Mouse (Mus musculus) midbrain, embryonic 15.5 days (tissue): Measurements from ENCODE around the gene Ube2b. TPM values are rescaled to one million over a fixed set of nuclear protein-coding genes. Genes with fewer than 3 reads are reported as not detected.

Source experiments
- ATAC-seq: fragments of 200-750 bp; cut with Nextera tagmentation; replicated peaks from 2 replicates; pipeline ENCODE4 v1.8.0; 2017; ENCODE audit warnings: moderate TSS enrichment
- H3K27ac ChIP-seq: fragments of 300-500 bp; sonication (generic); 2 replicates; pipeline ENCODE4 v1.5.1; 2015; ENCODE audit warnings: mild to moderate bottlenecking, inconsistent platforms
- H3K27me3 ChIP-seq: fragments of 300-500 bp; sonication (generic); replicated peaks from 2 replicates; pipeline ENCODE4 v1.6.1; 2015; ENCODE audit warnings: inconsistent platforms
- H3K36me3 ChIP-seq: fragments of 300-500 bp; sonication (generic); replicated peaks from 2 replicates; pipeline ENCODE4 v1.6.1; 2015; ENCODE audit warnings: inconsistent platforms
- H3K4me1 ChIP-seq: fragments of 300-500 bp; sonication (generic); 2 replicates; pipeline ENCODE4 v1.6.1; 2015; ENCODE audit warnings: inconsistent platforms
- H3K4me2 ChIP-seq: fragments of 300-500 bp; sonication (generic); 2 replicates; pipeline ENCODE4 v1.6.1; 2015; ENCODE audit warnings: inconsistent platforms, mild to moderate bottlenecking, moderate library complexity
- H3K4me3 ChIP-seq: fragments of 300-500 bp; sonication (generic); 2 replicates; pipeline ENCODE4 v1.5.1; 2015; ENCODE audit warnings: mild to moderate bottlenecking, inconsistent platforms
- H3K9ac ChIP-seq: fragments of 300-500 bp; sonication (generic); 2 replicates; pipeline ENCODE4 v1.6.1; 2015; ENCODE audit warnings: mild to moderate bottlenecking, inconsistent platforms
- H3K9me3 ChIP-seq: fragments of 300-500 bp; sonication (generic); 2 replicates; pipeline ENCODE4 v1.6.1; 2016; ENCODE audit warnings: inconsistent platforms
- WGBS: fragments of 180-500 bp; shearing (Covaris S2); methylation state at CpG from one replicate; pipeline ENCODE4 v1.1.7; 2015; ENCODE audit warnings: mixed read lengths; 5-methylcytosine and 5-hydroxymethylcytosine counted together
- polyA plus RNA-seq: library from polyadenylated mRNA; unstranded; fragments of >200 nt; fragmentation: Nextera tagmentation; extraction: Ambion mirVana; gene quantifications from 2 replicates; pipeline ENCODE4 v1.2.1, GENCODE M21; 2015

The Ube2b gene
- polyA plus RNA-seq, 1 experiment from 2014 or later: 231 TPM

DNA sequence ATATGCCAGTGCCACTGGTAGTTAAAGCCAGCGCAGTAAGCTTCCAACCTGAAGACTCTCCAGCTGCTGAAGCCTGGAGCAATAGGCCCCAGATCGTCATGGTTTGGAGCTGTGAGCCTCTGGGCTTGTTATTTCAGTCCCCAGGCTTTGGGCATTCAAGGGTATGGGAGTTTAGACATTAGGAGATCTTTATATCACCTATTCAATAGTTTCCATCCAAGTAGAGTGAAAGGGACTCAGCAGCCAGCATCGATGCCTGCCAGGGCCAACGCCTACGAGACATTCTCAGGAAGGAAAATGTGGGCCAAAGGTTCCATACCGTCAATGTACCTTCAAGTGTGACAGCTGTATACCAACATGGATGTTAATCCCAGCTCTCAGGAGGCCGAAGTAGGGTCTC lies 38.3 kb downstream of the Ube2b start:
- Histone ChIP-seq H3K36me3 (no peaks in the 10 kb centered on the region), H3K27ac (no peak overlapping the region), H3K9me3 (no peaks in the 10 kb centered on the region), H3K4me2 (no peak overlapping the region), H3K9ac (no peak overlapping the region), H3K4me1 (peaks cover 3% of the 10 kb centered on the region; the same call in 1 of the 2 replicates), H3K4me3 (no peak overlapping the region), H3K27me3 (no peaks in the 10 kb centered on the region)
- 91% methylated on average over 7 of the region's 7 CpGs for WGBS
- ATAC-seq: no peak

DNA sequence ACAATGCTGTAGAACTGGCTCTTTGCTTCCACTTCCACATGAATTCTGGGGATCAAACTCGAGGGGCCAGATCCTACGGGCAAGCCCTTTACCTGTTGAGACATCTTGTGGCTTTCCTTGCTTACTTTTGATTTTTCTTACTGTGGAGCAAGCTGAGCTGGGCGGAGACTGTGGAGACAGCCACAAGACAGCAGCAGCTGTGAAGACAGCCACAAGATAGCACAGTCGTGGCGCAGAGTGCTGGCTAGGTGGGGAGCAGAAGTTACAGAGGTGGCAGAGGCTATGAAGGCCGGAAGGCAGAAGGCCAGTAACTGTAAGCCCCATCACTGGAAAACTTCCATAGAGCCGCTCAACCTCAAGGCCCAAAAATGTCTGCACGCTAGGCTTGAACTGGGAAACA lies 38.8 kb downstream of the Ube2b start:
- Histone ChIP-seq H3K4me3 (no peak overlapping the region), H3K36me3 (no peaks in the 10 kb centered on the region), H3K27me3 (no peaks in the 10 kb centered on the region), H3K9ac (no peak overlapping the region), H3K4me2 (no peak overlapping the region), H3K9me3 (no peaks in the 10 kb centered on the region), H3K27ac (no peak overlapping the region), H3K4me1 (no peaks in the 10 kb centered on the region)
- ATAC-seq: no peak
- 93% methylated on average over 8 of the region's 8 CpGs for WGBS

DNA sequence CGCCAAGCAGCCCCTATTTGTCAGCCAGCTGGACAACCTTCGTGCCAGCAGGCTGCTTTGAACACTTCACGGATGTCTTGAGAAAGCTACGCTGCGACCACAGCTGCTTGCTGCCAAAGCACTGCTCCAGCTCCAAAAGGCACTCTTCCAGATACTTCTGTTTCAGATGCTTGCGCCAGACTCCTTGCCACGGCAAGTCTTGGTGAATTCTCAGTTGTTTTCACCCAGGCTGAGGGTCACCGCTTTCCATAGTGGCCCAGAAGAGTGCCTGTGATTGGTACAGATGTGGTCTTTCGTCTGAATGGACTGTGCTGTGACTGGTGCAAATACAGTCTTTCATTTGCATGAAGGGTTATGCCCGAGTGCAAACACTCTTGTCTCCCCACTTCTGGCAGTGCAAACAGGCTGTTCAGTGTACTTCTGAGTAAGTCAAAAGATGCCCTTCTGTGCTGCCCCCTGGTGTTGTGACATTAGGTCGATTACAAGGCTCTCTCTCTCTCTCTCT lies 39.5 kb downstream of the Ube2b start:
- no peaks in the 10 kb centered on the region for H3K4me1 ChIP-seq
- H3K9ac ChIP-seq: no peak overlapping the region
- no peak overlapping the region for H3K4me2 ChIP-seq
- no peak overlapping the region for H3K4me3 ChIP-seq
- no peaks in the 10 kb centered on the region for H3K9me3 ChIP-seq
- ATAC-seq: no peak
- no peaks in the 10 kb centered on the region for H3K27me3 ChIP-seq
- H3K27ac ChIP-seq: no peak overlapping the region
- H3K36me3 ChIP-seq: no peaks in the 10 kb centered on the region
- WGBS: 68% methylated on average over 11 of the region's 11 CpGs

DNA sequence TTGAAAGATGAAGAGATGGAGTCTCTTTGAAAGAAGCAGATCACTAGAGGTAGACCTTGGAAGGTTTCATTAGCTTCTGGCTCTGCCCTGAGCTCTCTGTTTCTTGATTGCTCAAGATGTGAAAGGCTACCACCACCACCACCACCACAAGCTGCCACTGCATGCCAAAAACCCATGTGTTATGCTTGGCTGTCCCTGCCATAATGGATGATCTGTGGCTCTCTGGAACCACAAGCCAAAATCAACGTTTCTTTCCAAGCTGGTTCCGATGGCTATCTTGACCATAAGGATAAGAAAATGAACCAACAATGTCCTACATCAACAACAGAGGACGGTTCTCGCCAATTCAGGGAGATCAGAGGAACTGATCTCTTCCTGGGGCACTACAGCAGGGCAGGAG lies 40.5 kb downstream of the Ube2b start:
- H3K27me3 ChIP-seq: no peaks in the 10 kb centered on the region
- H3K4me1 ChIP-seq: no peaks in the 10 kb centered on the region
- no peak overlapping the region for H3K4me3 ChIP-seq
- H3K4me2 ChIP-seq: no peak overlapping the region
- no peak for ATAC-seq
- no peaks in the 10 kb centered on the region for H3K36me3 ChIP-seq
- H3K27ac ChIP-seq: no peak overlapping the region
- no peak overlapping the region for H3K9ac ChIP-seq
- H3K9me3 ChIP-seq: no peaks in the 10 kb centered on the region
- WGBS: 94% methylated on average over 4 of the region's 4 CpGs

DNA sequence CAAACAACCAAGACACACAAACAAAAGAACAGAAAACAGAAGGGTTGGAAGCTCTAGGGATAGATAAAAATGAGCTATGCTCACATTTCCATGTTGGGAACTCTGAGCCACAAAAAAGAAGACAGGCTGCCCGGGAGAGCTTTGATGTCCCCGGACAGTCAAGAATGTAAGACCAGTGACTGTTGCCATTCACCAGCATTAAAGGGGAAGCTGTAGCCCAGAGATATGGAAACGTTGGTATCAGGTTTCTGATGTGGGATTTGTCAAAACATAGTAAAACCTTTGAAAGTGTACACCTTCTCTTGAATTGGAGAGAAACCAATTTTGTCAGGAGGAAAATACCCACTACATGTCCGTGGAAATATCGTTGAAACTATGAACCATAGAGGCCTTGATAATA lies 41.1 kb downstream of the Ube2b start:
- Histone ChIP-seq H3K27ac (no peak overlapping the region), H3K9me3 (no peaks in the 10 kb centered on the region), H3K4me2 (no peak overlapping the region), H3K4me1 (no peaks in the 10 kb centered on the region), H3K36me3 (no peaks in the 10 kb centered on the region), H3K4me3 (no peak overlapping the region), H3K9ac (no peak overlapping the region), H3K27me3 (no peaks in the 10 kb centered on the region)
- ATAC-seq: no peak
- WGBS: 86% methylated on average over 5 of the region's 5 CpGs

DNA sequence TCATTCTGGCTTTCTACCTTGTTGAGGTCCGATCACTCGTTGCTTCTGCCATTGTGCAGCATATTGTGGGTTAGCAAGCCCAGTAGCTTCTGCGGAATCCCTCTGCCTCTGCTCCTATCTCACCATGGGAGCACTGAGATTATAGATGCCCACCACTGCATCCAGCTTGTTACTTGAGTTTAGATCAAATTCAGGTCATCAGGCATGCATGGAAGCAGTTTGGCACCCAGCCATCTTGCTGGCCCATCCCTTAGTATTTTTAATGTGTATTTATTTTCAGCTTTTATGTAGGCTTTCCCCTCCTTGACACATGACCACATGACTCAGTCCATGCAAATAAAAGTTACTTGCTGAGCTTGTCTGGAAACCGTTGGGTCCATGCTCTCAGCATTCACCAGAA lies 42.8 kb downstream of the Ube2b start:
- ATAC-seq: no peak
- 89% methylated on average over 4 of the region's 4 CpGs for WGBS
- Histone ChIP-seq H3K4me3 (no peak overlapping the region), H3K4me1 (no peaks in the 10 kb centered on the region), H3K36me3 (no peaks in the 10 kb centered on the region), H3K27ac (no peak overlapping the region), H3K27me3 (no peaks in the 10 kb centered on the region), H3K9ac (no peak overlapping the region), H3K4me2 (no peak overlapping the region), H3K9me3 (no peaks in the 10 kb centered on the region)

DNA sequence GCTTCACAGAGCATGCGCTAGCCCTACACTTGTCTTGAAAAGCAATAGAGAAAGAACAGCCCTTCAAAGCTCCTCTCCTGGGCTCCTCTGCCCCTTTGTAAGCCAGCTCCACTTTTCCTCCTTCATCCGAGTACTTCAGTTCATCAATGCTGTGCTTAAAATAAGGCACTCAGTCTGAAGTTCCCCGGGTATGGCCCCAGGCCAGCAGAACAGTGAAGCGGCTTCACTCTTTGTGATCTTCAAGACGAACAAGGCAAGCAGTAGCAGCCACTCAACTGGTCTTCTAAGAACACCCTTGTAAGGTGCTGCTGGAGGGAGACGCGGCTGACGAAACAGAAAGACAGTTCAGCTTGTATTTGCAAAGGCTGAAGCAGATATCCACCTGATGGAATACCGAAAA lies 44.5 kb downstream of the Ube2b start:
- Histone ChIP-seq H3K4me2 (no peak overlapping the region), H3K4me3 (no peak overlapping the region), H3K27me3 (no peaks in the 10 kb centered on the region), H3K36me3 (no peaks in the 10 kb centered on the region), H3K9ac (no peak overlapping the region), H3K27ac (no peak overlapping the region), H3K9me3 (no peaks in the 10 kb centered on the region), H3K4me1 (no peaks in the 10 kb centered on the region)
- ATAC-seq: no peak
- 77% methylated on average over 9 of the region's 9 CpGs for WGBS

DNA sequence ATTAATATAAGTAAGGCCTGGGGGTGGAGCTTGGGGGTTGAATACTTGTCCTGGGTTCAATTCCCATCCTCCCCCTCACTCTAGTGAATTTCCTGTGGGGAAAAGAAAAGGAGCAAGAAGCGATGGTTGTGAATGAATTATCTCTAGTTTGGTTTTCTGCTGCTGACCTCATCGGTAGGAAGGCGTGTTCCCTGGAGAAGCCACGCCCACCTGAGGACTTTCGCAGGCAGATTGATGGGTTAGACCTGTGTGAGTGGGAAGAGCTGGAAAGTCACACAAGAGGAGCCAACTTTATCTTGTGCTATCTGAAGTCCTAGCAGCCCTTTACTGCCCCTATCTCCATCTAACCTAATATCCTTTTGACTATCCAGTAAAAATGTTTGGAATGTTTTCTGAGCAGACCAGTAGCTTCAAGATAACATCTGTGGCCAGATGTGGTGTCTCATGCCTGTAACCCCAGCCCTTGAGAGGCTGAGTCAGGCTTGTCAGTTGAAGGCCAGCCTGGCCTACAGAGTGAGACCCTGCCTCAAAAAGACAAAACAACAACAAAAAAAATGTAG lies 48.6 kb downstream of the Ube2b start:
- Histone ChIP-seq H3K27me3 (no peaks in the 10 kb centered on the region), H3K9me3 (no peaks in the 10 kb centered on the region), H3K27ac (no peak overlapping the region), H3K9ac (no peak overlapping the region), H3K36me3 (no peaks in the 10 kb centered on the region), H3K4me3 (no peak overlapping the region), H3K4me1 (no peaks in the 10 kb centered on the region), H3K4me2 (no peak overlapping the region)
- WGBS: 78% methylated on average over 5 of the region's 5 CpGs
- ATAC-seq: no peak

DNA sequence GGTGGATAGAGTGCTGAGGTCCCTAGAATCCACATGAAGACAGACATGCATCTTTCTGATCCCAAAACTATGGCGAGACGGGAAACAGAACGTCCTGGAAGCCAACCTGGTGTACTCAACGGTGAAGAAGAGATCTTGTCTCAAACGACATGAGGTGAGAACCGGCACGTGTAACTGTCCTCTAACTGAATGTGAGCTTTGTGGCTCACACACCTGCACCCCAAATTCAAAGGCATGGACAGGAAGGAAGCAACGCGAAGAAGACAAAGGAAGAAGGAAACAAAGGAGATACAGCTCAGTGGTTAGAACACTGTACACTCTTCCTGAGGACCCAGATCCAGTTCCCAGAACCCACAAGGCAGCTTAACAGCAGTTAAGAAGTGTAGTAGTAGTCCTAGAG lies 50.6 kb downstream of the Ube2b start:
- no peak overlapping the region for H3K27ac ChIP-seq
- no peaks in the 10 kb centered on the region for H3K27me3 ChIP-seq
- H3K4me2 ChIP-seq: no peak overlapping the region
- no peak for ATAC-seq
- H3K4me1 ChIP-seq: peaks cover 6% of the 10 kb centered on the region
- 92% methylated on average over 9 of the region's 9 CpGs for WGBS
- no peaks in the 10 kb centered on the region for H3K9me3 ChIP-seq
- H3K9ac ChIP-seq: no peak overlapping the region
- no peak overlapping the region for H3K4me3 ChIP-seq
- no peaks in the 10 kb centered on the region for H3K36me3 ChIP-seq

DNA sequence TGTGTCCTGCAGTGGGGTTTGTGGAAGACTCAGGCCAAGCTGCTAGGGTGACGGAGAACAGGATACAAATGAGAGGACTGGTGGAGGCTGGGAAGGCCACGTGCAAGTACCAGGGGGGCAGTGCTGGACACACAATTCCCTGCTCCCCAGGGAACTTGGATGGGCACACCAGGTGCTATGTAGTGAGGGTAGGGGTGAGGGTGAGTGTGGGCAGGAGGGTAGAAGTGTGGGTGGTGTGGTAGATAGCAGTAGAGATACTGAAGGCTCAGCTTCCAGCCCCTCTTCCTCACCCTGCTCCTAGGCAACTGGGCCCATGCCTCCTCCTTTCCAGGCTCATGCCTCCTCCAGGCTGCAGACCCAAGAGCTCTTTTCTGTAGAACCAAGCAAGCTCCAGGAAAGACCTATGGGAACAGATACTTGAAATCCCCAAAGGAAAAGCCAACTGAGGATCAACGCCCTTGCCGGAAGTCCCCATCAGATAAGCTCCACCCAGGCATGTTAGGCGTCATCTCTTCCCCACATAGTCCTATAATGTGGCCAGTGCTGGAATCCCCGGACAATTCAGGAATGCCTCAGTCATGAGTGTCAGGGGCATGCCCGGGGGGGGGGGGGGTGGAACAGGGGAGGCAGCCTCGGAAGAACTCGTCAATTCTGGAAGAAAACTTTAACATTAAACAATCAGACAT lies 51.3 kb downstream of the Ube2b start:
- H3K4me3 ChIP-seq: no peak overlapping the region
- H3K9ac ChIP-seq: no peak overlapping the region
- H3K9me3 ChIP-seq: no peaks in the 10 kb centered on the region
- ATAC-seq: no peak
- no peak overlapping the region for H3K4me2 ChIP-seq
- H3K36me3 ChIP-seq: no peaks in the 10 kb centered on the region
- H3K27me3 ChIP-seq: no peaks in the 10 kb centered on the region
- no peak overlapping the region for H3K27ac ChIP-seq
- H3K4me1 ChIP-seq: peaks cover 6% of the 10 kb centered on the region
- 81% methylated on average over 9 of the region's 9 CpGs for WGBS

DNA sequence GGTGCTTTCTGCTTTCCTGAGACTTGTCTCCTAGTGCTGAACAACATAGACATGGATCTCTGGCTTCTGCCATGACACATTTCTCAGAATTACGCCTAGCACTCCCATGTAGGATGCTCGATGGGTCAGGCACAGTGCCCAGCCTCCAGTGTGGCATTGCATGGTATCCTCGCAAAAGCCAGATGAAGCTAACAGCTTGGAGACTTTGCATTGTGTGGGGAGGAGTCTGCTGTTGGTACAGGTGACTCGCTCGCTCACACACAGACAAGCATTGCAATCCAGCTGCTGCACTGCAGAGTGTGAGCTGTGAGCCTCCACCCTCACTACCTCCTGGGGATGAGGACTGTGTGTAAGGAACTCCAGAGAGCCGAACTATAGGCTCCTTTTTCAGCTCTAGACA lies 54.4 kb downstream of the Ube2b start:
- no peak for ATAC-seq
- Histone ChIP-seq H3K9me3 (no peaks in the 10 kb centered on the region), H3K36me3 (no peaks in the 10 kb centered on the region), H3K4me3 (no peak overlapping the region), H3K4me2 (no peak overlapping the region), H3K9ac (no peak overlapping the region), H3K4me1 (peaks cover 15% of the 10 kb centered on the region), H3K27ac (no peak overlapping the region), H3K27me3 (no peaks in the 10 kb centered on the region)
- WGBS: 78% methylated on average over 6 of the region's 6 CpGs

DNA sequence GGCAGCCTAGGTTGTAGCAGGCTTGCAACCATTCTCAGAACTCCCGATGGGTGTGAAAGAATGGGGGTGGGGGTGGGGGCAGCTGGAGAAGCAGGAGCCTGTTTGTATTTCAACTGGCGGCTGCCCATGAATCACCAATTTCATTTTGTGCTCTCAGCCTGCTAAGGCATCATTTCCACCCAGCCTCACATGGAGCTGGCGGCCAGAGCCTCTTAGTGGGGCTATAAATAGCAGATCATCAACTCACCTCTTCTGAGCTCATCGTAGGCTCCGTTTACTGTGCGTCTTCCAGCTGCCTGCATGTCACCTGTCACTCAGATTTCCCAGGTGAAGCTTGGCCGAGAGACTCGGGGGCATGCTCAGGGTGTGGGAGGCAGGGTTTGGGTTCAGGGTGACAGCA lies 55.0 kb downstream of the Ube2b start:
- H3K27ac ChIP-seq: peak overlapping the region; percentile 21; the same call in 1 of the 2 replicates
- ATAC-seq: no peak
- no peak overlapping the region for H3K4me2 ChIP-seq
- H3K36me3 ChIP-seq: no peaks in the 10 kb centered on the region
- no peaks in the 10 kb centered on the region for H3K27me3 ChIP-seq
- no peak overlapping the region for H3K9ac ChIP-seq
- peaks cover 15% of the 10 kb centered on the region for H3K4me1 ChIP-seq
- 34% methylated on average over 8 of the region's 8 CpGs for WGBS
- no peaks in the 10 kb centered on the region for H3K9me3 ChIP-seq
- H3K4me3 ChIP-seq: no peak overlapping the region

DNA sequence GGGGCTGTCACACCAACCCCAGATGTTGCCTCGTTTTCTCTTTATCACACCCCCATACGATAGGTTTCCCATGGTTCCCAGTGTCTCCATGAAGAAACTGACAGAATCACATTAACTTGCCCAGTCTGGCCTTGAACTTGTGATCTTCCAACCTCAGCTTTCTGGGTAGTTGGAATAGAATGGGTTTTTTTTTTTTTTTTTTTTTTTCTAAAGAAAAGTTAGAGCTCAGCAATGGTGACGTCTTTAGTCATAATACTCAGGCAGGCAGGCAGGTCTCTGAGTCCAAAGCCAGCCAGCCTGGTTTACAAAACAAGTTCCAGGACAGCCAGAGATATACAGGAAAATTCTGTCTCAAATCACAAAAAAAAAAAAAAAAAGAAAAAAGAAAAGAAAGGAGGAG lies 56.3 kb downstream of the Ube2b start:
- no peak overlapping the region for H3K27ac ChIP-seq

More for the DNA sequence above, 56.3 kb downstream of the Ube2b start:
- Histone ChIP-seq H3K27me3 (no peaks in the 10 kb centered on the region), H3K36me3 (no peaks in the 10 kb centered on the region), H3K4me2 (no peak overlapping the region), H3K4me1 (peaks cover 15% of the 10 kb centered on the region), H3K4me3 (no peak overlapping the region), H3K9ac (no peak overlapping the region), H3K9me3 (no peaks in the 10 kb centered on the region)
- ATAC-seq: no peak
- 77% methylated on average over 3 of the region's 3 CpGs for WGBS
